Mouse (Mus musculus) intestine, embryonic 14.5 days (tissue): ENCODE results near the gene Mag. TPM values are rescaled to one million over a fixed set of nuclear protein-coding genes. Genes with fewer than 3 reads are reported as not detected.
A peak's percentile ranks its signal among the peaks of the same experiment; 100 is the strongest.
"Not testable (repeated sequence)": the region's sequence is repeated elsewhere in the genome, so short reads cannot be mapped to it uniquely, and the experiment has no call there.

ENCODE experiments used
- ATAC-seq: fragments of 200-750 bp; cut with Nextera tagmentation; replicated peaks from 2 replicates; pipeline ENCODE4 v1.8.0; 2017; ENCODE audit warnings: low read depth, moderate number of reproducible peaks, moderate TSS enrichment, moderate library complexity; ENCODE audit not compliant: low FRiP score, low TSS enrichment
- DNase-seq: peaks from one replicate; pipeline ENCODE4 v3.0.0-alpha.2; 2018; ENCODE audit warnings: low spot score
- H3K27ac ChIP-seq: fragments of 300-500 bp; sonication (generic); 2 replicates; pipeline ENCODE4 v1.5.1; 2014; ENCODE audit warnings: low read depth, mild to moderate bottlenecking, control low read depth
- H3K27me3 ChIP-seq: fragments of 300-500 bp; sonication (generic); replicated peaks from 2 replicates; pipeline ENCODE4 v1.6.1; 2014; ENCODE audit warnings: low read length, control low read depth; ENCODE audit not compliant: control insufficient read depth, insufficient read depth
- H3K36me3 ChIP-seq: fragments of 300-500 bp; sonication (generic); 2 replicates; pipeline ENCODE4 v1.6.1; 2014; ENCODE audit warnings: low read length, control low read depth; ENCODE audit not compliant: control insufficient read depth, insufficient read depth
- H3K4me1 ChIP-seq: fragments of 300-500 bp; sonication (generic); replicated peaks from 2 replicates; pipeline ENCODE4 v1.6.1; 2014; ENCODE audit warnings: low read length, control low read depth, mixed read lengths; ENCODE audit not compliant: control insufficient read depth, insufficient read depth
- H3K4me2 ChIP-seq: fragments of 300-500 bp; sonication (generic); 2 replicates; pipeline ENCODE4 v1.6.1; 2014; ENCODE audit warnings: low read length
- H3K4me3 ChIP-seq: fragments of 300-500 bp; sonication (generic); 2 replicates; pipeline ENCODE4 v1.5.1; 2014; ENCODE audit warnings: low read depth, low read length, control low read depth, mixed read lengths
- H3K9ac ChIP-seq: fragments of 300-500 bp; sonication (generic); 2 replicates; pipeline ENCODE4 v1.6.1; 2014; ENCODE audit warnings: mild to moderate bottlenecking, low read length
- H3K9me3 ChIP-seq: fragments of 300-500 bp; sonication (generic); 2 replicates; pipeline ENCODE4 v1.6.1; 2016; ENCODE audit warnings: low read length, control low read depth; ENCODE audit not compliant: control insufficient read depth
- WGBS: fragments of 180-500 bp; shearing (Covaris S2); extraction: QIAGEN DNeasy Blood & Tissue Kit; methylation state at CpG from one replicate; pipeline ENCODE4 v1.1.7; 2014; 5-methylcytosine and 5-hydroxymethylcytosine counted together
- polyA plus RNA-seq: library from polyadenylated mRNA; unstranded; fragments of >200 nt; fragmentation: Nextera tagmentation; extraction: Ambion mirVana; gene quantifications from 2 replicates; pipeline ENCODE4 v1.2.1, GENCODE M21; 2014

Mag gene
- polyA plus RNA-seq, 1 experiment from 2014 or later: 0.22 TPM

GRCm38 (mm10) chr7:30922490-30922889, 7.8 kb upstream of the Mag start:
- 31% methylated on average over 3 of the region's 3 CpGs for WGBS
- H3K36me3 ChIP-seq, H3K9me3 ChIP-seq: not testable (repeated sequence)

DNA sequence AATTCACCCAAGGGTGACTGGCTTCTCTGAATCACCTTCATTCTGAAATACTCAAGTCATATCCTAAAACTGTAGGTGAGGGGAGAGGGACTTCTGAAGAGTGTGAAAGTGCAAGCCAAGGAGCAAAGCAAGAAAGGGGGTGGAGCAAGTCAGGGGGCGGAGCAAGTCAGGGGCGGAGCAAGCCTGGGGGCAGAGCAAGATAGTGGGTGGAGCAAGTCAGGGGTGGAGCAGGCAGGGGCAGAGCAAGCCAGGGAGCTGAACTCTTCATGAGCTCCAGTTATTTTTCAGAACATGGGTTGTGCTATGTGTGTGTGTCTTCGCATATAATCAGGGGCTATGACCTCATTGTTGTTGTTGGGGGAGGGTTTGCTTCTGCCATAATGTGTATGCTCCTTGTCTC, 5.5 kb upstream of the Mag start:
- WGBS: 61% methylated on average over 3 of the region's 3 CpGs

More at GRCm38 (mm10) chr7:30922490-30922889, 7.8 kb upstream of the Mag start:
- H3K4me2 ChIP-seq, DNase-seq, H3K4me3 ChIP-seq, H3K27me3 ChIP-seq, H3K27ac ChIP-seq, ATAC-seq, H3K9ac ChIP-seq, H3K4me1 ChIP-seq: not testable (repeated sequence)

DNA sequence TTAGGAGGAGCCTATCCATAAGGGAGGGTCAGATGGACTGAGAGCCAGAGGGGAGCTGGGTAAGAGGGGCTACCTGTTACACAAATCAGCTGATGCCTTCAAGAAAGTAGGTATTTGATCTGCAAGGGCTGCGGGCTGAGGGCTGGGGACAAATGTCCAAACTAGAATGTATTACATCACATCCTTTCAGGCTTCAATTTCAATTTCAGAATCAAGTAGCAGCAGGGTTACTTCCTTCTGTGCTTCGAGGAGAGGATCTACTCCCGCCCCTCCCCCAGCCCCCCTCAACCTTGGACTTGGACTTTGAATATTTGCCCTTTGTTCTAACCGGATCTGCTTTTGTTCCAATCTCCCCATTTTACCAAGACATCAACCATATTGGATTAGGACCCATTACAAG, 2.5 kb upstream of the Mag start:
- H3K27me3 ChIP-seq: no peaks in the 10 kb centered on the region
- no peaks in the 10 kb centered on the region for H3K9me3 ChIP-seq
- no peak overlapping the region for H3K9ac ChIP-seq
- H3K4me3 ChIP-seq: no peak overlapping the region
- no peak for DNase-seq
- no peak overlapping the region for H3K27ac ChIP-seq
- H3K4me2 ChIP-seq: no peak overlapping the region
- ATAC-seq: no peak
- no peaks in the 10 kb centered on the region for H3K4me1 ChIP-seq
- WGBS: 35% methylated on average over 4 of the region's 4 CpGs
- no peaks in the 10 kb centered on the region for H3K36me3 ChIP-seq

More for the DNA sequence above, 5.5 kb upstream of the Mag start:
- no peak overlapping the region for H3K9ac ChIP-seq
- no peak overlapping the region for H3K4me2 ChIP-seq
- DNase-seq: no peak
- H3K27me3 ChIP-seq: no peaks in the 10 kb centered on the region
- no peaks in the 10 kb centered on the region for H3K4me1 ChIP-seq
- no peak overlapping the region for H3K4me3 ChIP-seq
- ATAC-seq: no peak
- H3K36me3 ChIP-seq: no peaks in the 10 kb centered on the region
- no peak overlapping the region for H3K27ac ChIP-seq
- H3K9me3 ChIP-seq: no peaks in the 10 kb centered on the region

DNA sequence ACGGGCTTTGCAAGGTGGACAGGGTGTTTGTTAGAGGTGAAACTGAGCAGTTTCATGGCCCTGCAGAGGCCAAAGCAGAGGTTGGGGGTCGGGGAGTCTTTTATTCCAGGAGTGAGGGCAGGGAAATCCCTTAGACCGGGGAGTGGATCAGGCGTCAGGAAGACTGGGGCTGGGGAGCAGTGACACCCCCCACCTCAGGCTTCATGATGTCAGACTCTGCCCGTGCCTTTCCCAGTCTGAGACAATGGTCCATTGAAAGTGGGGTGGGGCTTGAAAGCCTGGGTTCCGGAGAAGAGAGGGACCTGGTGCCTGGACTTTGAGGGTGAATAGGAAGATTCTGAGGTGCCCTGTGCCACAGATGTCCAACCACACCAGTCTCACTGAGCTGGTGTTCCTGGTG, 2.0 kb upstream of the Mag start:
- WGBS: 31% methylated on average over 6 of the region's 6 CpGs
- Histone ChIP-seq H3K4me3 (no peak overlapping the region), H3K27me3 (no peaks in the 10 kb centered on the region), H3K9ac (no peak overlapping the region), H3K27ac (no peak overlapping the region), H3K4me2 (no peak overlapping the region), H3K4me1 (no peaks in the 10 kb centered on the region), H3K9me3 (no peaks in the 10 kb centered on the region), H3K36me3 (no peaks in the 10 kb centered on the region)
- DNase-seq (no peak), ATAC-seq (no peak)

DNA sequence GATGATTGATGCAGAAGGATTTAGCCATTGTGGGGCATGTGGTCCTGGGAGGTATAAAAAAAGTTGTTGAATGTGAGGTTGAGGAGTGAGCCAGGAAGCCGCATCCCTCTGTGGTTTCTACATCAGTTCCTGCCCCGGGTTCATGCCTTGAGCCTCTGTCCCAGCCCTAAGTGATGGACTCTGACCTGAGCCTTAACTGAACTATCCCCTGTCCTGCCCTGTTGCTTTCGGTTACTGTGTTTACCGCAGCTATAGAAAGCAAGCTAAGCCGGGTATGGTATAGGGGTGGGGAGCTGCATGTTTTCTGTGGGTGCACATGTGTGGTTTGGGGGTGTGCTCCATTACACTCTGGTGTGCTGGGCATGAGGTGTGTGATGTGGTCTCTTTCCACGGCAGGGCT, 4.9 kb downstream of the Mag start:
- 73% methylated on average over 6 of the region's 6 CpGs for WGBS
- ATAC-seq (no peak), DNase-seq (no peak)
- Histone ChIP-seq H3K4me1 (peaks cover 8% of the 10 kb centered on the region; the same call in 1 of the 2 replicates), H3K4me3 (no peak overlapping the region), H3K27me3 (no peaks in the 10 kb centered on the region), H3K4me2 (no peak overlapping the region), H3K27ac (no peak overlapping the region), H3K9ac (no peak overlapping the region), H3K9me3 (no peaks in the 10 kb centered on the region), H3K36me3 (no peaks in the 10 kb centered on the region)

GRCm38 (mm10) chr7:30908992-30909431, 5.7 kb downstream of the Mag start:
- peak; percentile 8; the same call in 1 of the 2 replicates for ATAC-seq
- peaks cover 8% of the 10 kb centered on the region; the same call in 1 of the 2 replicates for H3K4me1 ChIP-seq
- H3K4me2 ChIP-seq: peak overlapping the region; percentile 55
- peak overlapping the region; percentile 15; the same call in 1 of the 2 replicates for H3K4me3 ChIP-seq
- H3K9ac ChIP-seq: no peak overlapping the region
- H3K27ac ChIP-seq: no peak overlapping the region
- 27% methylated on average over 15 of the region's 17 CpGs for WGBS
- no peak for DNase-seq
- H3K9me3 ChIP-seq: no peaks in the 10 kb centered on the region
- H3K27me3 ChIP-seq: no peaks in the 10 kb centered on the region
- no peaks in the 10 kb centered on the region for H3K36me3 ChIP-seq

DNA sequence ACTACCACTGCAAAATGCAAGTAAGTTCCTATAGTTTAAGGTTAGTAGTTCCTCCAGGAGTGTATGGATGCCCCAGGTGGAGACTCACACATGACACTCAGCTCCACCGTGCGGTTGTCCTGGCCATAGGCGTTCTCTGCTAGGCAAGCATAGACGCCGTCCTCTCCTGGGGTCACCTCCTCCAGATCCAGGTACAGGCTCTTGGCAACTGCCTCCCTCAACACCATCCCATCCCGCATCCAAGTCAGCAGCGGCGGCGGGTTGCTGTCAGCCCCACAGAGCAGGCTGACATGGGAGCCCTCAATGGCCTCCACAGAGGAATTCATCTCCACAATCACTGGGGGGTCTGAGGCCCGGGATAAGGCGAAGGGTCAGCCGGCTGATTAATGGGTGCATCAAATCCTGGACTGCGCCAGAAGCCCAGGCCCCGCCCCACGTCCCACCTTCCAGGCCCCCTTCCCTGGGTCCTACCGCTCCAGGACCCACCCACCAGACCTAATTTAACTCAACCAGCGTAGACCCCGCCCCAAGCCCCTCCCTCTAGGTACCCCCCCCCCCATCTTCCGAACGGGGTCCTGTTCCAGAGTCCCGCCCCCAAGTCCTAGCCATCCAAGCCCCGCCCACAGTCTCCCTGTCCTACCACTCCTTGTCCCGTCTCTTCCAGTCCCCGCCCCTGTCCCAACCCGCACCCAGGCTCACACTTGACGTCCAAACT, 6.2 kb downstream of the Mag start:
- H3K36me3 ChIP-seq: no peaks in the 10 kb centered on the region
- no peaks in the 10 kb centered on the region for H3K9me3 ChIP-seq
- DNase-seq (peak; percentile 61), ATAC-seq (peak; percentile 78)
- H3K4me1 ChIP-seq: peaks cover 8% of the 10 kb centered on the region; the same call in 1 of the 2 replicates
- no peak overlapping the region for H3K27ac ChIP-seq
- H3K27me3 ChIP-seq: no peaks in the 10 kb centered on the region
- H3K4me3 ChIP-seq: peak overlapping the region; percentile 15
- under 1% methylated on average over 26 of the region's 26 CpGs for WGBS
- H3K9ac ChIP-seq: no peak overlapping the region
- peak overlapping the region; percentile 55 for H3K4me2 ChIP-seq

GRCm38 (mm10) chr7:30904042-30904441, 10.6 kb downstream of the Mag start:
- no peak overlapping the region for H3K4me3 ChIP-seq
- DNase-seq: no peak

DNA sequence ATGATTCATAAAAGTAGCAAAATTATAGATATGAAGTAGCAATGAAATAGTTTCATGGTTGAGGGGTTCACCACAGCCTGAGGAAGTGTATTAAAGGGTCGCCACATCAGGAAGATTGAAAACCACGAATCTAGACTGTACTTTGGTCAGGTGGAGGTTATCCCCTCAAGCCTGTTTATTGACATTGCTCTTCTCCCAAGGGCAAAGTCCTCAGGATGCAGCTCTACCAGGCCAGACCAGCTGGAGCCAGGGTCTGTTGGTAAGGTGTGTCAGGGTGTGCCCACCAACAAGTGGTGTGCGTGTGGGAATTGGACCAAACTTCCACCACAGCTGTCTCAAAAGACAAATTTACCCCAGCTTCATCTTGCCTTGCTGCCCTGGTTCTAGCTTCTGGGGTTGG, 19.5 kb downstream of the Mag start:
- H3K9me3 ChIP-seq: no peaks in the 10 kb centered on the region
- ATAC-seq: no peak
- H3K4me3 ChIP-seq: no peak overlapping the region

More at GRCm38 (mm10) chr7:30904042-30904441, 10.6 kb downstream of the Mag start:
- no peak for ATAC-seq
- Histone ChIP-seq H3K36me3 (no peaks in the 10 kb centered on the region), H3K27me3 (no peaks in the 10 kb centered on the region), H3K4me2 (no peak overlapping the region), H3K9me3 (no peaks in the 10 kb centered on the region), H3K27ac (no peak overlapping the region), H3K9ac (no peak overlapping the region), H3K4me1 (peaks cover 8% of the 10 kb centered on the region; the same call in 1 of the 2 replicates)
- WGBS: 48% methylated on average over 4 of the region's 4 CpGs

More for the DNA sequence above, 19.5 kb downstream of the Mag start:
- Histone ChIP-seq H3K27me3 (no peaks in the 10 kb centered on the region), H3K36me3 (no peaks in the 10 kb centered on the region), H3K4me2 (no peak overlapping the region), H3K9ac (no peak overlapping the region), H3K4me1 (no peaks in the 10 kb centered on the region), H3K27ac (no peak overlapping the region)
- WGBS: 83% methylated on average over 3 of the region's 3 CpGs
- no peak for DNase-seq
